Mouse (Mus musculus): Measurements from ENCODE around the gene Syna. TPM values are rescaled to one million over a fixed set of nuclear protein-coding genes. Genes with fewer than 3 reads are reported as not detected.
A peak's percentile ranks its signal among the peaks of the same experiment; 100 is the strongest.

Gene Syna
- total and polyA plus RNA-seq, 2 experiments, result not detected

GRCm38 (mm10) chr5:134553951-134554546 lies 5.9 kb downstream of the Syna start:
- TF ChIP-seq POLR2A (IDR thresholded peaks at IDR 0.05; ENCODE audit: extremely low read depth, insufficient read depth, low read length) (no peak), CTCF (IDR thresholded peaks at IDR 0.05; ENCODE audit: low read depth, low read length) (no peak)
- Histone ChIP-seq H3K4me3 (ENCODE audit: insufficient read depth, low read depth, low read length) (no peak overlapping the region), H3K79me2 (ENCODE audit: control insufficient read depth, insufficient read depth, low read length) (peaks cover 8% of the 10 kb centered on the region; the same call in 1 of the 2 replicates), H3K27ac (replicated peaks; ENCODE audit: insufficient read depth, low read depth, low read length) (no peak overlapping the region), H3K27me3 (ENCODE audit: control insufficient read depth, insufficient read depth, low read length) (no peaks in the 10 kb centered on the region), H3K4me1 (ENCODE audit: control insufficient read depth, insufficient read depth, low read length) (peaks cover 15% of the 10 kb centered on the region), H3K36me3 (ENCODE audit: control insufficient read depth, insufficient read depth, low read length) (no peaks in the 10 kb centered on the region), H3K9ac (ENCODE audit: low read depth, low read length) (no peak overlapping the region)
- peak; percentile 71 for DNase-seq (ENCODE audit: extremely low read depth, low read depth, low spot score)
- 34% methylated on average over 5 of the region's 5 CpGs for WGBS

DNA sequence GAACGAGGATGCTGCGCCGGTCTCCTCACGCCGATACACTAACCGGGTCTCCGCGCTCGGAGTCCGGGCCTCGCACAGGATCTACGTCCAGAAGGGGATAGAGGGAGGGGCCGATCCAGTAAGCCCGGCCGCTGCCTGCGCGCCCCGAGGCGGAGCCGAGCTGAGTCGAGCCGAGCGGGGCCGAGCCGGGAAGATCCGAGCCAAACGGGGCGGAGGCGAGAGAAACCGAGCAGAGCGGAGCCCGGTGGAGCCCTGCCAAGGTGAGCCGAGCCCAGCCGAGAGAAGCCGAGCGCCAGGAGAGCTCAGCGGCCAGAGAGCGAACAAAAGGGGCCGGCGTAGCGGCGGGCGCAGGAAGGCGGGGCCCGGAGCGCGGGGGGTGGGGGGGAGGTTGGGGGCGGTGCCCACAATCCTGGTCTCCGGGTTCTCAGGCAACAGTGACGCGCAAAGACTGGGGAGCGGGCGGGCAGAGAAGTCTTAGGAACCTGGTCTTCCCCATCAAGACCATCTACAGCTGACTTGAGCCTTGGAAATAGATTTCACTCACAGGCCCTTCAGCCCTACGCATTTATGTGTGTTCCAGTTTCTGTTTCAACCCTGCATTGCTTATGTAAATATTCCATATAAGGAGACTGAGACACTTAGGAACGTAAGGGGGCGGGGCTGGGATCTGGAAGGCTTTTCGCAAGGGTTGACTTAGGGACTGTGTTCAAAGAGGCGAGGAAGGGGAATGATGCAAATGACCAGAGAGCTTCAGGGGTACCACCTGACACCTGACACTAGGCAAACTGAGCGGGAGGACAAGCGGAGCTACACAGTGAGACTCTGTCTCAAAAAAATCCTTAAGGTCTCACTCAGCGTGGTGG lies 7.6 kb downstream of the Syna start, which contains the start of gene Clip2:
Gene Clip2, minus strand, starts transcription at position 325 of the 863 bp plus-strand sequence.
- Histone ChIP-seq H3K79me2 (ENCODE audit: control insufficient read depth, insufficient read depth, low read length) (peaks cover 8% of the 10 kb centered on the region; the same call in 1 of the 2 replicates), H3K27ac (replicated peaks; ENCODE audit: insufficient read depth, low read depth, low read length) (peak within 1 kb of the TSS; percentile 65), H3K4me1 (ENCODE audit: control insufficient read depth, insufficient read depth, low read length) (peaks cover 15% of the 10 kb centered on the region), H3K36me3 (ENCODE audit: control insufficient read depth, insufficient read depth, low read length) (no peaks in the 10 kb centered on the region), H3K4me3 (ENCODE audit: insufficient read depth, low read depth, low read length) (peak within 1 kb of the TSS; percentile 92), H3K27me3 (ENCODE audit: control insufficient read depth, insufficient read depth, low read length) (no peaks in the 10 kb centered on the region), H3K9ac (ENCODE audit: low read depth, low read length) (peak within 1 kb of the TSS; percentile 92)
- DNase-seq (ENCODE audit: extremely low read depth, low read depth, low spot score), result peak; percentile 80
- TF ChIP-seq CTCF (IDR thresholded peaks at IDR 0.05; ENCODE audit: low read depth, low read length) (0 out of 2 replicates have a peak, but pooled peaks have one; percentile 15), POLR2A (IDR thresholded peaks at IDR 0.05; ENCODE audit: extremely low read depth, insufficient read depth, low read length) (0 out of 2 replicates have a peak, but pooled peaks have one; percentile 17)
- WGBS, result 5% methylated on average over 59 of the region's 61 CpGs

DNA sequence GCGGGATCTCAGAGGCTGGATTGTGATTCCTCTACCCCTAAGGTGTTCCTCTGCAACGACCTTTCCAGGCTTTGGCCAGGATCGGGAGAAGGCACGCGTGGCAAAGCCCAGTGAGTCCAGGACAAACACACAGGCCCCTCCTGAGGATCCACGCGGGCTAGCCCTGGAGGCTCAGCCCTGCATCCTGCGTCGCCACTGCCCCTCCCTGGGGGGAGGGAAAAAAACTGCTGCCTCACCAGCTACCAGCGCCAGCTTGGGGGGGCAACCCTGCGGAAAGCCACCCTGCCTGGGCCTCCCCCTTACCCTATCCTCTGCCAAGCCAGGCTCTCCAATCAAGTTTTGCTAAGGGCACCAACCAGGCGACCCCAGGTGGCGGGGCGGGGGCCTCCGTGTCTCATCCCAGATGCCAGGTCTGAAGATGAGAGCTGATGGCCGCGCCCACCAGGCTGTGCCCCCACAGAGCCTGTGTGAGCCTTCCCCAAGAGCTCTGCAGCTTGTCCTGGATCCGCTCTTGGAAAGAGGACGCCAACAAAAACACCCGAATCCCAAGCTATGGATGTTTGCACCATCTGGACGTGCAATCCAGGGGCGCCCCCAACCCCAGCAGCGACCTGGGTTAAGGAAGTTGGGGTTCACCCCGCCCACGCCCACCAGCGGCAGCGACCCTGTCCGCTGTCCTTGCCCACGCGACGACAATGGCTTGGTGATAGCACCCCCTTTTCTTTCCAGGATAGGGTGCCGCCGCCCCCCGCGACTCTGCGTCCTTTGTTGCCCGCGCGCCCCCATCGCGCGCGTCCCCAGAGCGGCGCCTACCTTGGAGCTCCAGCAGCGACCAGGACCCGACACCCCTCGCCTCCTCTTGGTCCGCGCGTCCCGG lies 8.5 kb downstream of the Syna start:
- peak overlapping the region; percentile 65 for H3K27ac ChIP-seq (replicated peaks; ENCODE audit: insufficient read depth, low read depth, low read length)
- H3K27me3 ChIP-seq (ENCODE audit: control insufficient read depth, insufficient read depth, low read length), result no peaks in the 10 kb centered on the region
- H3K9ac ChIP-seq (ENCODE audit: low read depth, low read length), result peak overlapping the region; percentile 92
- H3K4me1 ChIP-seq (ENCODE audit: control insufficient read depth, insufficient read depth, low read length), result peaks cover 15% of the 10 kb centered on the region
- H3K79me2 ChIP-seq (ENCODE audit: control insufficient read depth, insufficient read depth, low read length), result peaks cover 8% of the 10 kb centered on the region; the same call in 1 of the 2 replicates
- H3K36me3 ChIP-seq (ENCODE audit: control insufficient read depth, insufficient read depth, low read length), result no peaks in the 10 kb centered on the region
- WGBS, result 8% methylated on average over 52 of the region's 52 CpGs
- H3K4me3 ChIP-seq (ENCODE audit: insufficient read depth, low read depth, low read length), result peak overlapping the region; percentile 92
- TF ChIP-seq POLR2A (IDR thresholded peaks at IDR 0.05; ENCODE audit: extremely low read depth, insufficient read depth, low read length) (no peak), CTCF (IDR thresholded peaks at IDR 0.05; ENCODE audit: low read depth, low read length) (no peak)
- no peak for DNase-seq (ENCODE audit: extremely low read depth, low read depth, low spot score)

DNA sequence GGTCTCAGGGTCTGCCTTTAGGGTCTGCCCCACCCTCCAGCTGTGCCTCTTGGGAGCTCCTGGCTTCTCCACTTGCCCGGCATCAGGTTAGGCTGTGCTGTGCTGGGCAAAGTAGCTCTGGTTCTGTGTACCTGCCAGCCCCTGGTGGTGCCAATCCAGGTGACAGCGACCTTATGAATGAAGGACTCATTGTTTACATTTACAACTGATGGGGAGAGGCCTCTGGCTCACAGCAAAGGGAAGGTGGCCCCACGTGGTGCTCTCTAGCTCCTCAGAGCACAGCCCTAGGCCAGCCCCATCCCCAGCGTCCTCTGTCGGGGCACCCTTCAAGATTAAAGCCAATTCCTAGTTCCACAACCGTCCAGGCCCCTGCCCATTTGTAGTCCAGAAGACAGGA lies 9.1 kb downstream of the Syna start:
- peak overlapping the region; percentile 92 for H3K9ac ChIP-seq (ENCODE audit: low read depth, low read length)
- H3K79me2 ChIP-seq (ENCODE audit: control insufficient read depth, insufficient read depth, low read length), result peaks cover 8% of the 10 kb centered on the region; the same call in 1 of the 2 replicates
- H3K27ac ChIP-seq (replicated peaks; ENCODE audit: insufficient read depth, low read depth, low read length), result no peak overlapping the region
- WGBS, result 32% methylated on average over 6 of the region's 6 CpGs
- H3K27me3 ChIP-seq (ENCODE audit: control insufficient read depth, insufficient read depth, low read length), result no peaks in the 10 kb centered on the region
- DNase-seq (ENCODE audit: extremely low read depth, low read depth, low spot score), result no peak
- peaks cover 15% of the 10 kb centered on the region for H3K4me1 ChIP-seq (ENCODE audit: control insufficient read depth, insufficient read depth, low read length)
- H3K36me3 ChIP-seq (ENCODE audit: control insufficient read depth, insufficient read depth, low read length), result no peaks in the 10 kb centered on the region
- peak overlapping the region; percentile 92 for H3K4me3 ChIP-seq (ENCODE audit: insufficient read depth, low read depth, low read length)
- TF ChIP-seq POLR2A (IDR thresholded peaks at IDR 0.05; ENCODE audit: extremely low read depth, insufficient read depth, low read length) (no peak), CTCF (IDR thresholded peaks at IDR 0.05; ENCODE audit: low read depth, low read length) (0 out of 2 replicates have a peak, but pooled peaks have one; percentile 1)

DNA sequence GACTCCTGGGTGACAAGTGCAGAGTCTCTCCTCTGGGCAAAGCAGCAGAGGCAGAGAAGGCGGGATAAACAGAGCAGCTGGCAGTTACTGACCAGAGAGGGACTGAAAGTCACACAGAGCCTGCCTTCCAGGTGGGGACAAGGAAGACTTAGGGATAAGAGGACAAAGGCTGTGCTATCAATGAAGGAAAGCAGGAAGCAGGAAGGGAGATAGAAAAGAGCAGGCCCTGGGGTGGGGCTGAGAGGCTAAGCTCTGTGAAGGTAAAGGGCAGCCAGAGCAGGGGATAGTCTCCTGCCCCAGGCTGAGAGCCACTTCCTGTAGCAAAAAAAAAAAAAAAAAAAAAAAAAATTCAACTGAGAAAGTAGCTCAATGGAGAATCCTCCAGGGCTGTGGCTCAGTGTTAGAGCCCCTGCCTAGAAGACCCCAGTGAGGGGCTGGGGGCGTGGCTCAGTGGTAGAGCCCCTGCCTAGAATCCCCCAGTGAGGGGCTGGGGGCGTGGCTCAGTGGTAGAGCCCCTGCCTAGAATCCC lies 10.3 kb downstream of the Syna start:
- no peaks in the 10 kb centered on the region for H3K36me3 ChIP-seq (ENCODE audit: control insufficient read depth, insufficient read depth, low read length)
- no peak overlapping the region for H3K9ac ChIP-seq (ENCODE audit: low read depth, low read length)
- no peak for TF ChIP-seq CTCF (IDR thresholded peaks at IDR 0.05; ENCODE audit: low read depth, low read length)
- no peak for TF ChIP-seq POLR2A (IDR thresholded peaks at IDR 0.05; ENCODE audit: extremely low read depth, insufficient read depth, low read length)
- no peaks in the 10 kb centered on the region for H3K27me3 ChIP-seq (ENCODE audit: control insufficient read depth, insufficient read depth, low read length)
- peaks cover 8% of the 10 kb centered on the region; the same call in 1 of the 2 replicates for H3K79me2 ChIP-seq (ENCODE audit: control insufficient read depth, insufficient read depth, low read length)
- peaks cover 15% of the 10 kb centered on the region for H3K4me1 ChIP-seq (ENCODE audit: control insufficient read depth, insufficient read depth, low read length)
- WGBS, result 85% methylated on average over 3 of the region's 3 CpGs
- no peak overlapping the region for H3K4me3 ChIP-seq (ENCODE audit: insufficient read depth, low read depth, low read length)
- DNase-seq (ENCODE audit: extremely low read depth, low read depth, low spot score), result no peak
- H3K27ac ChIP-seq (replicated peaks; ENCODE audit: insufficient read depth, low read depth, low read length), result no peak overlapping the region

Data from liver, adult 2 months (tissue).